Mouse (Mus musculus) forebrain, embryonic 14.5 days (tissue): ENCODE data around the gene Gper1. TPM values are rescaled to one million over a fixed set of nuclear protein-coding genes. Genes with fewer than 3 reads are reported as not detected.

Experiments used
- ATAC-seq: fragments of 200-750 bp; cut with Nextera tagmentation; 2 replicates; pipeline ENCODE4 v1.8.0; 2017; ENCODE audit warnings: mild to moderate bottlenecking, moderate library complexity
- DNase-seq: peaks from one replicate; pipeline ENCODE4 v3.0.0-alpha.2; 2015; ENCODE audit warnings: low spot score
- H3K27ac ChIP-seq: fragments of 300-500 bp; sonication (generic); 2 replicates; pipeline ENCODE4 v1.5.1; 2014; ENCODE audit warnings: low read depth, mild to moderate bottlenecking, control low read depth, low read length, moderate library complexity
- H3K27me3 ChIP-seq: fragments of 300-500 bp; sonication (generic); replicated peaks from 2 replicates; pipeline ENCODE4 v1.6.1; 2014; ENCODE audit warnings: low read length, control low read depth, mixed read lengths; ENCODE audit not compliant: control insufficient read depth, insufficient read depth
- H3K36me3 ChIP-seq: fragments of 300-500 bp; sonication (generic); 2 replicates; pipeline ENCODE4 v1.6.1; 2014; ENCODE audit warnings: low read length, control low read depth; ENCODE audit not compliant: control insufficient read depth, insufficient read depth
- H3K4me1 ChIP-seq: fragments of 300-500 bp; sonication (generic); 2 replicates; pipeline ENCODE4 v1.6.1; 2014; ENCODE audit warnings: antibody characterized with exemption, low read length, control low read depth; ENCODE audit not compliant: control insufficient read depth, insufficient read depth
- H3K4me2 ChIP-seq: fragments of 300-500 bp; sonication (generic); 2 replicates; pipeline ENCODE4 v1.6.1; 2014; ENCODE audit warnings: mild to moderate bottlenecking, control low read depth, low read length
- H3K4me3 ChIP-seq: fragments of 300-500 bp; sonication (generic); 2 replicates; pipeline ENCODE4 v1.5.1; 2014; ENCODE audit warnings: low read depth, low read length, control low read depth
- H3K9ac ChIP-seq: fragments of 300-500 bp; sonication (generic); 2 replicates; pipeline ENCODE4 v1.6.1; 2014; ENCODE audit warnings: mild to moderate bottlenecking, low read length, control low read depth, moderate library complexity
- H3K9me3 ChIP-seq: fragments of 300-500 bp; sonication (generic); replicated peaks from 2 replicates; pipeline ENCODE4 v1.6.1; 2016; ENCODE audit warnings: low read length, control low read depth, mixed read lengths; ENCODE audit not compliant: control insufficient read depth
- WGBS: fragments of 180-500 bp; shearing (Covaris S2); extraction: QIAGEN DNeasy Blood & Tissue Kit; methylation state at CpG from one replicate; pipeline ENCODE4 v1.1.7; 2014; 5-methylcytosine and 5-hydroxymethylcytosine counted together
- polyA plus RNA-seq: library from polyadenylated mRNA; unstranded; fragments of >200 nt; fragmentation: Nextera tagmentation; extraction: Ambion mirVana; gene quantifications from 2 replicates; pipeline ENCODE4 v1.2.1, GENCODE M21; 2014

Gene Gper1
- polyA plus RNA-seq, 1 experiment from 2014 or later: 10.2 TPM

- no peaks in the 10 kb centered on the region for H3K36me3 ChIP-seq
- WGBS: 1% methylated on average over 66 of the region's 73 CpGs
- H3K9ac ChIP-seq: peak overlapping the region; percentile 71
- peak overlapping the region; percentile 87 for H3K4me2 ChIP-seq
- peak; percentile 89 for DNase-seq
- H3K4me1 ChIP-seq: peaks cover 7% of the 10 kb centered on the region
- no peak overlapping the region for H3K27ac ChIP-seq
- ATAC-seq: peak; percentile 89
- H3K27me3 ChIP-seq: no peaks in the 10 kb centered on the region
- H3K9me3 ChIP-seq: no peaks in the 10 kb centered on the region
- peak overlapping the region; percentile 55 for H3K4me3 ChIP-seq
Observed at GRCm38 (mm10) chr5:139380385-139381248, 42.3 kb upstream of the Gper1 start.

- Histone ChIP-seq H3K27ac (no peak overlapping the region), H3K9ac (no peak overlapping the region), H3K36me3 (no peaks in the 10 kb centered on the region), H3K4me1 (peaks cover 7% of the 10 kb centered on the region), H3K4me2 (no peak overlapping the region), H3K9me3 (no peaks in the 10 kb centered on the region), H3K4me3 (no peak overlapping the region), H3K27me3 (no peaks in the 10 kb centered on the region)
- WGBS: 84% methylated on average over 18 of the region's 18 CpGs
- no peak for ATAC-seq
- no peak for DNase-seq
Observed at GRCm38 (mm10) chr5:139381586-139382513, 41.1 kb upstream of the Gper1 start.

- 84% methylated on average over 8 of the region's 8 CpGs for WGBS
- H3K4me3 ChIP-seq: no peak overlapping the region
- H3K27ac ChIP-seq: no peak overlapping the region
- H3K4me1 ChIP-seq: peaks cover 7% of the 10 kb centered on the region
- DNase-seq (no peak), ATAC-seq (no peak)
- H3K36me3 ChIP-seq: no peaks in the 10 kb centered on the region
- no peak overlapping the region for H3K9ac ChIP-seq
- H3K27me3 ChIP-seq: no peaks in the 10 kb centered on the region
- H3K4me2 ChIP-seq: no peak overlapping the region
- H3K9me3 ChIP-seq: no peaks in the 10 kb centered on the region
Observed at GRCm38 (mm10) chr5:139382760-139383159, 40.2 kb upstream of the Gper1 start.

- Histone ChIP-seq H3K9ac (no peak overlapping the region), H3K27ac (no peak overlapping the region), H3K4me2 (no peak overlapping the region), H3K27me3 (no peaks in the 10 kb centered on the region), H3K9me3 (no peaks in the 10 kb centered on the region), H3K36me3 (no peaks in the 10 kb centered on the region), H3K4me3 (no peak overlapping the region), H3K4me1 (peaks cover 7% of the 10 kb centered on the region)
- 83% methylated on average over 9 of the region's 9 CpGs for WGBS
- DNase-seq (no peak), ATAC-seq (no peak)
Observed at GRCm38 (mm10) chr5:139383234-139383633, 39.7 kb upstream of the Gper1 start.

- H3K27me3 ChIP-seq: no peaks in the 10 kb centered on the region
- ATAC-seq (no peak), DNase-seq (no peak)
- H3K9ac ChIP-seq: no peak overlapping the region
- peaks cover 7% of the 10 kb centered on the region for H3K4me1 ChIP-seq
- H3K27ac ChIP-seq: no peak overlapping the region
- H3K4me2 ChIP-seq: no peak overlapping the region
- no peaks in the 10 kb centered on the region for H3K36me3 ChIP-seq
- H3K4me3 ChIP-seq: no peak overlapping the region
- no peaks in the 10 kb centered on the region for H3K9me3 ChIP-seq
- 88% methylated on average over 10 of the region's 10 CpGs for WGBS
Observed at GRCm38 (mm10) chr5:139384531-139384930, 38.4 kb upstream of the Gper1 start.

- ATAC-seq (no peak), DNase-seq (no peak)
- Histone ChIP-seq H3K4me2 (no peak overlapping the region), H3K27ac (no peak overlapping the region), H3K4me1 (peaks cover under 1% of the 10 kb centered on the region; the same call in 1 of the 2 replicates), H3K9me3 (no peaks in the 10 kb centered on the region), H3K27me3 (no peaks in the 10 kb centered on the region), H3K36me3 (no peaks in the 10 kb centered on the region), H3K4me3 (no peak overlapping the region), H3K9ac (no peak overlapping the region)
- 94% methylated on average over 5 of the region's 5 CpGs for WGBS
Observed at GRCm38 (mm10) chr5:139386047-139386446, 36.9 kb upstream of the Gper1 start.

- ATAC-seq: peak; percentile 15; the same call in 1 of the 2 replicates
- no peak for DNase-seq
- H3K27ac ChIP-seq: no peak overlapping the region
Observed at GRCm38 (mm10) chr5:139387329-139388194, 35.4 kb upstream of the Gper1 start.

GRCm38 (mm10) chr5:139388195-139388570 is 34.8 kb upstream of the Gper1 start:
- H3K4me1 ChIP-seq: no peaks in the 10 kb centered on the region
- H3K4me3 ChIP-seq: no peak overlapping the region
- no peak overlapping the region for H3K27ac ChIP-seq
- WGBS: 86% methylated on average over 4 of the region's 4 CpGs
- DNase-seq (no peak), ATAC-seq (no peak)
- H3K9me3 ChIP-seq: no peaks in the 10 kb centered on the region
- H3K36me3 ChIP-seq: no peaks in the 10 kb centered on the region
- H3K9ac ChIP-seq: no peak overlapping the region
- H3K27me3 ChIP-seq: no peaks in the 10 kb centered on the region
- no peak overlapping the region for H3K4me2 ChIP-seq

More at GRCm38 (mm10) chr5:139387329-139388194, 35.4 kb upstream of the Gper1 start:
- Histone ChIP-seq H3K4me2 (no peak overlapping the region), H3K9ac (no peak overlapping the region), H3K4me1 (no peaks in the 10 kb centered on the region), H3K36me3 (no peaks in the 10 kb centered on the region), H3K9me3 (no peaks in the 10 kb centered on the region), H3K4me3 (no peak overlapping the region), H3K27me3 (no peaks in the 10 kb centered on the region)
- WGBS: 85% methylated on average over 10 of the region's 10 CpGs
